Mouse (Mus musculus): Measurements from ENCODE around the gene Scrg1. TPM values are rescaled to one million over a fixed set of nuclear protein-coding genes. Genes with fewer than 3 reads are reported as not detected.

Gene Scrg1
- 10.9 and 15.6 TPM in 2 replicates for polyA plus RNA-seq (2015; fragmentation: Nextera tagmentation; extraction: Ambion mirVana)

DNA sequence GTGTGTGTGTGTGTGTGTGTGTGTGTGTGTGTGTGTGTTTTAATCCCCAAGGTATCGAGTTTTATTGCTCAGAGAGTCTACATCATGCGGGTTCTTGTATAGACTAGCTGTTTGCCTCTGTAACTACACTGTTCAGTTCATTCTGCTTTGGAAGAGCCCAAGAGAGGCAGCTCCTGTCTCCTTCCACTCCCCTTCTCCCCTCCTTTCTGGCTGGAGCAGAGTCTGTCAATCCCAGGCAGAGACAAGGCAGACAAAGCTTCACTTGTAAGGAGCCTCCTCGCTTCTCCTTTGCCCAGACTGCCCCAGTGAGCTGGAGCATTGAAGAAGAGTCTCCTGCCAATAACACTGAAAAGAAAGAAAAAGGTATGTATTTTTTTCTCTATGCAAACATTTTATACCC is at the start of gene Scrg1:
Scrg1 (plus strand) TSS at position 159 of the 400 bp plus-strand sequence.
- peak; percentile 67; the same call in 1 of the 2 replicates for ATAC-seq
- H3K4me2 ChIP-seq (ENCODE audit: low read length) = no peak within 1 kb of the TSS
- no peak within 1 kb of the TSS for H3K4me3 ChIP-seq (ENCODE audit: low read depth, low read length)
- WGBS = 62% methylated on average over 3 of the region's 3 CpGs
- no peaks in the 10 kb centered on the region for H3K9me3 ChIP-seq (replicated peaks; ENCODE audit: control insufficient read depth, low read length, poor library complexity, severe bottlenecking)
- no peaks in the 10 kb centered on the region for H3K4me1 ChIP-seq (ENCODE audit: control insufficient read depth, insufficient read depth, low read length)
- H3K9ac ChIP-seq (ENCODE audit: low read depth, low read length) = no peak within 1 kb of the TSS
- H3K27me3 ChIP-seq (ENCODE audit: control insufficient read depth, insufficient read depth, low read depth, low read length) = no peaks in the 10 kb centered on the region
- no peaks in the 10 kb centered on the region for H3K36me3 ChIP-seq (ENCODE audit: control insufficient read depth, insufficient read depth, low read length)
- no peak within 1 kb of the TSS for H3K27ac ChIP-seq (ENCODE audit: low read length)

DNA sequence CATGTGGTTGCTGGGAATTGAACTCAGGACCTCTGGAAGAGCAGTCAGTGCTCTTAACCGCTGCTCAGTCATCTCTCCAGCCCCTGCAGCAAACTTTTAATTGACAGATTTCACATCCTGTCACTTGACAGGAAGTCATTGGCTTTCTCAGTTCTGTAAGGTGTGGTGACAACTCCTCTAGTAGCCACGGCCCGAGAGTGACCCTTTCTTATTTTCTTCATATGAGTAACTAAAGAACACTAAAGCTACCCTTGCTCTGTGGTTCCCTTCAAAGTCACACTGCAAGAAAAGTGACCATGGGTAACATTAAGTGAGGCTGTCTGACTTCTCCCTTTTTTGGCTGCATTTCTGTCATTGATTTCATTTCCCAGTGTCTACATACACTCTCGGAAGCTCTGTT is 49.4 kb upstream of the Scrg1 start:
- Histone ChIP-seq H3K9ac (ENCODE audit: low read depth, low read length) (no peak overlapping the region), H3K4me2 (ENCODE audit: low read length) (no peak overlapping the region), H3K4me3 (ENCODE audit: low read depth, low read length) (no peak overlapping the region), H3K36me3 (ENCODE audit: control insufficient read depth, insufficient read depth, low read length) (no peaks in the 10 kb centered on the region), H3K27me3 (ENCODE audit: control insufficient read depth, insufficient read depth, low read depth, low read length) (peaks cover 2% of the 10 kb centered on the region; the same call in 1 of the 2 replicates), H3K27ac (ENCODE audit: low read length) (no peak overlapping the region), H3K9me3 (replicated peaks; ENCODE audit: control insufficient read depth, low read length, poor library complexity, severe bottlenecking) (no peaks in the 10 kb centered on the region), H3K4me1 (ENCODE audit: control insufficient read depth, insufficient read depth, low read length) (peaks cover 9% of the 10 kb centered on the region)
- no peak for ATAC-seq
- 90% methylated on average over 4 of the region's 4 CpGs for WGBS

DNA sequence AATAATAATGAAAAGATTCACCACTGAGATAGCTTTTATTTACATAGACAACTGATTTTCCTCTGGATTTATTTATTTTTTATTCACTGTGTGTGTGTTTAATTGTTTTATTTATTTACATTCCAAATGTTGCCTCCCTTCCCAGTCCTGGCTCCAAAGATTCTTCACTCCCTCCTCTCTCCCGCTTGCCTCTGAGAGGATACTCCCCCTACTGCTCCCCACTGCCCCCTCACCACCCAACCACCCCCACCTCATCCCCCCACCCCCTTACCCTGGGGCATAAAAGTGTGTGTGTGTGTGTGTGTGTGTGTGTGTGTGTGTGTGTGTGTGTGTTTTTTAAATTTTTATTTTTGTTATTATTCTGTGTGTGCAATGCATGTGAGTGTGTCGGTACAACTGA is 46.4 kb upstream of the Scrg1 start:
- Histone ChIP-seq H3K36me3 (ENCODE audit: control insufficient read depth, insufficient read depth, low read length) (no peaks in the 10 kb centered on the region), H3K4me3 (ENCODE audit: low read depth, low read length) (no peak overlapping the region), H3K27ac (ENCODE audit: low read length) (no peak overlapping the region), H3K9ac (ENCODE audit: low read depth, low read length) (no peak overlapping the region), H3K27me3 (ENCODE audit: control insufficient read depth, insufficient read depth, low read depth, low read length) (peaks cover 2% of the 10 kb centered on the region; the same call in 1 of the 2 replicates), H3K4me2 (ENCODE audit: low read length) (no peak overlapping the region; the same call in 1 of the 2 replicates), H3K4me1 (ENCODE audit: control insufficient read depth, insufficient read depth, low read length) (peaks cover 9% of the 10 kb centered on the region), H3K9me3 (replicated peaks; ENCODE audit: control insufficient read depth, low read length, poor library complexity, severe bottlenecking) (no peaks in the 10 kb centered on the region)
- no peak for ATAC-seq
- WGBS = 17% methylated on average over 2 of the region's 2 CpGs

GRCm38 (mm10) chr8:57409779-57410472 is 45.8 kb upstream of the Scrg1 start:
- no peaks in the 10 kb centered on the region for H3K9me3 ChIP-seq (replicated peaks; ENCODE audit: control insufficient read depth, low read length, poor library complexity, severe bottlenecking)
- peaks cover 9% of the 10 kb centered on the region for H3K4me1 ChIP-seq (ENCODE audit: control insufficient read depth, insufficient read depth, low read length)
- H3K27ac ChIP-seq (ENCODE audit: low read length) = peak overlapping the region; percentile 26; the same call in 1 of the 2 replicates
- WGBS = 12% methylated on average over 15 of the region's 15 CpGs
- no peaks in the 10 kb centered on the region for H3K36me3 ChIP-seq (ENCODE audit: control insufficient read depth, insufficient read depth, low read length)
- H3K27me3 ChIP-seq (ENCODE audit: control insufficient read depth, insufficient read depth, low read depth, low read length) = peaks cover 2% of the 10 kb centered on the region; the same call in 1 of the 2 replicates
- H3K9ac ChIP-seq (ENCODE audit: low read depth, low read length) = peak overlapping the region; percentile 46; the same call in 1 of the 2 replicates
- peak; percentile 52 for ATAC-seq
- peak overlapping the region; percentile 27 for H3K4me3 ChIP-seq (ENCODE audit: low read depth, low read length)
- peak overlapping the region; percentile 60 for H3K4me2 ChIP-seq (ENCODE audit: low read length)

DNA sequence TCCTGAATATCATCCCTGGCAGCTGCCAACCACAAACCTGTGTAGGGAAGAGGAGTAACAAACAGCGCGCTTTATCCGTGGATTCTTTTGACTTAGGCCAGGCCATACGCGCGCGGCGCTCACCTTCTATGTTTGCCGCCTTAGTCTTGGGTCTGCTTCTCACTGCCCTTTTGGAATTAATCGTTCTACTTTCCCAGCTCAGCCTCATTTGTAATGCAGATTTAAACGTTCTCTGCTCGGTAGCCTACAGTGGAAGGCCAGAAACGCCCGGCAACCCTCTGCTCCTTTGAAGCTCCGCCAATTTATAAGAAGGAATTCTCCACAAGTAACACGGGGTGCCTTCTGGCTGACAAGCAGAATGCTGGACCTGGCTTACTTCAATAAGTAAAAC is 45.3 kb upstream of the Scrg1 start:
- peak overlapping the region; percentile 26; the same call in 1 of the 2 replicates for H3K27ac ChIP-seq (ENCODE audit: low read length)

DNA sequence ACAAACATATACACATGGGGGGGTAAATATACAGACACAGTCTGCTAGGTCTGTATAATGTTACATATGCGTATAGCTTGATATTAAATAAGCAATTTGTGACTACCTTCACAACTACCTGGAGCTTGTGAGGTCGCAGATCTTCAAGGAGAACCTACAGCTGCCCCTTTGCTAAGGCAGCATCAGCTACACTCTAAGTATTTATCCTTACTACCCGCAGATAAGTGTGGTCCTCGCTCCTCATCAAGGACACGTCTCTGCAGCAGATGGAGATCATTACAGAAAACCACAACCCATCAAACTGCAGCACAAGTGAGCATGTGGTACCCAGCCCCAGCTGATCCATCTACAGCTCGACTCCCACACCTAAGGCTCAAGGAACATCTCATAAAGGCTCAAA is 44.4 kb upstream of the Scrg1 start:
- Histone ChIP-seq H3K27ac (ENCODE audit: low read length) (no peak overlapping the region), H3K4me1 (ENCODE audit: control insufficient read depth, insufficient read depth, low read length) (peaks cover 9% of the 10 kb centered on the region), H3K9me3 (replicated peaks; ENCODE audit: control insufficient read depth, low read length, poor library complexity, severe bottlenecking) (no peaks in the 10 kb centered on the region), H3K4me2 (ENCODE audit: low read length) (no peak overlapping the region), H3K4me3 (ENCODE audit: low read depth, low read length) (no peak overlapping the region), H3K9ac (ENCODE audit: low read depth, low read length) (no peak overlapping the region), H3K36me3 (ENCODE audit: control insufficient read depth, insufficient read depth, low read length) (no peaks in the 10 kb centered on the region), H3K27me3 (ENCODE audit: control insufficient read depth, insufficient read depth, low read depth, low read length) (peaks cover 2% of the 10 kb centered on the region; the same call in 1 of the 2 replicates)
- WGBS = 85% methylated on average over 6 of the region's 6 CpGs
- ATAC-seq = no peak

More for the DNA sequence above, 45.3 kb upstream of the Scrg1 start:
- peaks cover 2% of the 10 kb centered on the region; the same call in 1 of the 2 replicates for H3K27me3 ChIP-seq (ENCODE audit: control insufficient read depth, insufficient read depth, low read depth, low read length)
- peak overlapping the region; percentile 46; the same call in 1 of the 2 replicates for H3K9ac ChIP-seq (ENCODE audit: low read depth, low read length)
- ATAC-seq = peak; percentile 83
- H3K36me3 ChIP-seq (ENCODE audit: control insufficient read depth, insufficient read depth, low read length) = no peaks in the 10 kb centered on the region
- H3K4me2 ChIP-seq (ENCODE audit: low read length) = peak overlapping the region; percentile 60
- WGBS = 2% methylated on average over 16 of the region's 16 CpGs
- peak overlapping the region; percentile 27 for H3K4me3 ChIP-seq (ENCODE audit: low read depth, low read length)
- peaks cover 9% of the 10 kb centered on the region for H3K4me1 ChIP-seq (ENCODE audit: control insufficient read depth, insufficient read depth, low read length)
- no peaks in the 10 kb centered on the region for H3K9me3 ChIP-seq (replicated peaks; ENCODE audit: control insufficient read depth, low read length, poor library complexity, severe bottlenecking)

DNA sequence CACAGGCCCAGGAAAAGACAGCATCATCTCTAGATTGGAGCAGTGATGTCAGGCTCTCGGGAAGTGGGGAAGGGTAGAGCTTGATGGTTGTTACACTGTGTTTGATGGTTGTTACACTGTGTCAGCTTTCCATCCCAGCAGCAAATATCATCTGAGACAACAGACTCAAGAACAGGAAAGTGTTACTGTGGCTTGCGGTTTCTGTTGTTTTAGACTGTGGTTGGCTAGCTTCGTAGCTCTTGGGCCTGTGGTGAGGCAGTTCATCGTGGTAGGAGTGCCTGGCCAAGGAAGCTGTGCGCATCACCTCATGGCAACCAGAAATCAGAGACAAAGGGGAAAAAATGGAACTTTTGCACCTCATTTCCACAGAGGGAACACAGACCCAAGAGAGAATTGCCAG is 38.9 kb upstream of the Scrg1 start:
- Histone ChIP-seq H3K27me3 (ENCODE audit: control insufficient read depth, insufficient read depth, low read depth, low read length) (no peaks in the 10 kb centered on the region), H3K36me3 (ENCODE audit: control insufficient read depth, insufficient read depth, low read length) (no peaks in the 10 kb centered on the region), H3K9ac (ENCODE audit: low read depth, low read length) (no peak overlapping the region), H3K27ac (ENCODE audit: low read length) (no peak overlapping the region), H3K4me3 (ENCODE audit: low read depth, low read length) (no peak overlapping the region), H3K4me1 (ENCODE audit: control insufficient read depth, insufficient read depth, low read length) (no peaks in the 10 kb centered on the region), H3K4me2 (ENCODE audit: low read length) (no peak overlapping the region), H3K9me3 (replicated peaks; ENCODE audit: control insufficient read depth, low read length, poor library complexity, severe bottlenecking) (no peaks in the 10 kb centered on the region)
- 97% methylated on average over 5 of the region's 5 CpGs for WGBS
- ATAC-seq = no peak

DNA sequence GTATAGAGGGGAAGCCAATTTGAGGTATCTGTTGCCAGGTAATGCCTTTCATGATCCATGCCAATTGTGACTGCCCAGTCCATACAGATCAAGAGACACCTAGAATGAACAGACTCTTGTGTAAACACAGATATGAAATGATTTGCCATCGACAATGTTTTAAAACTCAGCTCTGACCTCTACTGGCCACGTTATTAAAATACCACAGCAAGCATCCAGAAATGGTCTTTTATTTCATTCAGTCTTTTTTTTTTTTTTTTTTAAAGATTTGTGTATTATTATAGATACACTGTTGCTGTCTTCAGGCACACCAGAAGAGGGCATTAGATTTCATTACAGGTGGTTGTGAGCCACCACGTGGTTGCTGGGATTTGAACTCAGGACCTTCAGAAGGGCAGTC is 29.6 kb upstream of the Scrg1 start:
- Histone ChIP-seq H3K4me1 (ENCODE audit: control insufficient read depth, insufficient read depth, low read length) (0 out of 2 replicates have a peak, but pooled peaks cover 3% of the 10 kb centered on the region), H3K4me2 (ENCODE audit: low read length) (no peak overlapping the region), H3K4me3 (ENCODE audit: low read depth, low read length) (no peak overlapping the region), H3K9ac (ENCODE audit: low read depth, low read length) (no peak overlapping the region), H3K27ac (ENCODE audit: low read length) (no peak overlapping the region), H3K9me3 (replicated peaks; ENCODE audit: control insufficient read depth, low read length, poor library complexity, severe bottlenecking) (no peaks in the 10 kb centered on the region), H3K27me3 (ENCODE audit: control insufficient read depth, insufficient read depth, low read depth, low read length) (no peaks in the 10 kb centered on the region), H3K36me3 (ENCODE audit: control insufficient read depth, insufficient read depth, low read length) (no peaks in the 10 kb centered on the region)
- ATAC-seq = no peak
- 19% methylated on average over 3 of the region's 3 CpGs for WGBS

DNA sequence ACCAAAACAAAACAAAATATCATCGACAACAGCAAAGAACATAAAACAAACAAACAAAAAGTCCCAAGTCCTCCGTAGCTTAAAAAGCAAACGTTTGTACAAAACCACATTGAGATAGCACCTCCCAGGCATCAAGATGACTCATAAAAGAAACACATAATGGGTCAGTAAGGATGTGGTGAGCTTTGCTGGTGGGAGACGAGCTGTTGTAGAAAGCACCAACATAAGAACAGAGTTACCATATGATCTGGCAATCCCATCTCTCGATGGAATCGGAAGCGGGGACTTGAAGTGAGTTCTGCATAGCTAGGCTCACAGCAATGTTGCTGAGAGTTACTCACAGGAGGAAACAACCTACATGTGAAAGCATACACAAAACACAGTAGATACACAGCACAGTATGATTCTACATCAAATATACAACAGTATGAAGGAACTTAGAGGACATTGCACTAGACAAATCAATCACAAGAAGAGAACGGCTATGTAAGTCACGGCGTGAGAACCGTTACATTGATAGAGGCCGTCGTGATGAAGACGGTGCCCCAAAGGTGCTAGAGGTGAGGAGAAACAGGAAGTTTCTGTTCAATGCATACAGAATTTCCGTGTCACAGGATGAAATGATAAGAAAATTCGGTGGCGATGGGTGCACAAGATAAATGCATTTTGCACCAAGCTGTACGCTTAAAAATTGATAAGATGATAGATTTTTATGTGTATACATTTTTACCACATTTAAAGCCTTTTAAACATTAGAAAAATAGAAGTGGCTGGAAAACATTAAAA is 27.9 kb upstream of the Scrg1 start:
- no peak for ATAC-seq
- no peak overlapping the region for H3K27ac ChIP-seq (ENCODE audit: low read length)
- 0 out of 2 replicates have a peak, but pooled peaks cover 3% of the 10 kb centered on the region for H3K4me1 ChIP-seq (ENCODE audit: control insufficient read depth, insufficient read depth, low read length)
- 63% methylated on average over 18 of the region's 18 CpGs for WGBS
- H3K9me3 ChIP-seq (replicated peaks; ENCODE audit: control insufficient read depth, low read length, poor library complexity, severe bottlenecking) = no peaks in the 10 kb centered on the region
- no peaks in the 10 kb centered on the region for H3K27me3 ChIP-seq (ENCODE audit: control insufficient read depth, insufficient read depth, low read depth, low read length)
- no peak overlapping the region for H3K4me3 ChIP-seq (ENCODE audit: low read depth, low read length)
- H3K9ac ChIP-seq (ENCODE audit: low read depth, low read length) = no peak overlapping the region
- no peaks in the 10 kb centered on the region for H3K36me3 ChIP-seq (ENCODE audit: control insufficient read depth, insufficient read depth, low read length)
- no peak overlapping the region for H3K4me2 ChIP-seq (ENCODE audit: low read length)

All from midbrain, embryonic 16.5 days (tissue).